Mouse (Mus musculus): ENCODE measurements around the gene Fam205c.

GRCm38 (mm10) chr4:42895118-42895517, 21.1 kb upstream of the Fam205c start:
- no peak for TF ChIP-seq GATA1 (IDR thresholded peaks at IDR 0.05; ENCODE audit: borderline replicate concordance, low read length)
- TF ChIP-seq FLI1 (IDR thresholded peaks at IDR 0.05; ENCODE audit: low read length) = no peak

All from megakaryocyte, embryonic 14.5 days (primary cell).